Comparison of ENCODE assay signal across 8 mouse cellular contexts in the genomic region with DNA sequence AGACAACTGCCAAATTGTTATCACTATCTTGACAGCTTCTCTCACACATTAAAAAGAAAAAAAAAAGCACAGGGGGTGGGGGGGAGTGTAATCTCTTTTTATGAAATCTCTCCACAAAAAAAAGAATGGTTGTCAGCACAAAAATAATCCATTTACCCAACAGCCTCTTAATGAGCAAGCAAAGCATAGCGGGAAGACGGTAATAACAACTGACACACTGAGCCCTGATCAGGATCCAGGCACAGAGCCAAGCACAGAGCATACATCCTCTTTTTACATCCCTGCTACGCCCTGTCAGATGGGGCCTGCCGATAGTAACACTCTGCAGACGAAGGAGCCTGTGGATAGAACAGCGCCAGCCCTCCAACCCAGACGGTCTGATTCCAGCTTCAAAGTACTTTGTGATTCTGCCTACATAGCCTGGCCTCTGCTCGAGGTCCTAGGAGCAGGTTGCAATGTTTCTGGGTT. TPM values are rescaled to one million over a fixed set of nuclear protein-coding genes. Genes with fewer than 3 reads are reported as not detected.
DNase-seq lines count a peak whose midpoint lies in the region; ATAC-seq and TF ChIP-seq lines count a peak whose summit lies in the region.

No protein-coding gene starts in this region.

- no peak overlapping the region for H3K4me2 ChIP-seq in hindbrain, postnatal 0 days (ENCODE audit: low read depth, low read length)
- H3K4me2 ChIP-seq in neural tube, embryonic 15.5 days: no peak overlapping the region

- H3K4me3 ChIP-seq in hindbrain, postnatal 0 days (ENCODE audit: low read length): no peak overlapping the region
- H3K4me3 ChIP-seq in neural tube, embryonic 15.5 days (replicated peaks): no peak overlapping the region

- peak; percentile 96 for ATAC-seq in common myeloid progenitor, adult 5-6 weeks (replicated peaks; ENCODE audit: low read depth, poor library complexity, severe bottlenecking)
- peak; percentile 82 for ATAC-seq in hindbrain, postnatal 0 days
- 0 out of 2 replicates have a peak, but pooled peaks have one; percentile 35 for ATAC-seq in neural tube, embryonic 15.5 days (ENCODE audit: low FRiP score)

- DNase-seq in left cerebral cortex, postnatal 10 days (ENCODE audit: extremely low spot score in 1 of 2, low spot score in 2 of 2): peak; percentile 42 to 46
- no peak for DNase-seq in left cerebral cortex, adult 8-10 months (ENCODE audit: low spot score in 2 of 2)
- peak; percentile 84 for DNase-seq in hindbrain, postnatal 0 days (ENCODE audit: low spot score)
- no peak for DNase-seq in urinary bladder, adult 18-20 months (ENCODE audit: low spot score in 2 of 2)
- DNase-seq in urinary bladder, postnatal 36 days (ENCODE audit: low spot score in 2 of 2): no peak
- DNase-seq in thymus, postnatal 10 days (ENCODE audit: low spot score in 2 of 2): no peak

- no peaks in the 10 kb centered on the region for H3K9me3 ChIP-seq in hindbrain, postnatal 0 days (ENCODE audit: low read length)
- no peaks in the 10 kb centered on the region for H3K9me3 ChIP-seq in neural tube, embryonic 15.5 days (replicated peaks)

- no peak for TF ChIP-seq CTCF in hindbrain, postnatal 0 days (IDR thresholded peaks at IDR 0.05; ENCODE audit: low read depth)

- H3K27ac ChIP-seq in hindbrain, postnatal 0 days: no peak overlapping the region
- no peak overlapping the region for H3K27ac ChIP-seq in neural tube, embryonic 15.5 days (replicated peaks)

- WGBS in hindbrain, postnatal 0 days: 22% methylated on average over 8 of the region's 8 CpGs
- 31% methylated on average over 8 of the region's 8 CpGs for WGBS in neural tube, embryonic 15.5 days

- intact Hi-C loops in left cerebral cortex, postnatal 10 days (cut with DNase I): no loop called here

- peaks cover 4% of the 10 kb centered on the region; the same call in 1 of the 2 replicates for H3K4me1 ChIP-seq in hindbrain, postnatal 0 days (ENCODE audit: insufficient read depth, low read length)
- H3K4me1 ChIP-seq in neural tube, embryonic 15.5 days: peaks cover 21% of the 10 kb centered on the region; the same call in 1 of the 2 replicates

- H3K36me3 ChIP-seq in hindbrain, postnatal 0 days (ENCODE audit: insufficient read depth, low read length): no peaks in the 10 kb centered on the region
- no peaks in the 10 kb centered on the region for H3K36me3 ChIP-seq in neural tube, embryonic 15.5 days

- no peaks in the 10 kb centered on the region for H3K27me3 ChIP-seq in hindbrain, postnatal 0 days (ENCODE audit: insufficient read depth, low read length)
- H3K27me3 ChIP-seq in neural tube, embryonic 15.5 days (replicated peaks): no peaks in the 10 kb centered on the region

- H3K9ac ChIP-seq in hindbrain, postnatal 0 days (replicated peaks; ENCODE audit: low read length): no peak overlapping the region
- no peak overlapping the region for H3K9ac ChIP-seq in neural tube, embryonic 15.5 days (replicated peaks)

RNA-seq across cellular contexts. Expression of a gene that starts 13.4 kb away (rescaled TPM):
- 1 to 10 TPM; 1.3 to 1.4 TPM for total RNA-seq in left cerebral cortex, postnatal 10 days (2021)
- under 1 TPM; 0.32 to 0.76 (median 0.51) TPM for total RNA-seq in left cerebral cortex, adult 8-10 months (2022)
- total RNA-seq in common myeloid progenitor, adult 5-6 weeks (2017): not detected in 2 replicates
- 9.8 and 14.0 TPM in 2 replicates for total RNA-seq in hindbrain, postnatal 0 days (2014; rRNA removed)
- polyA plus RNA-seq in hindbrain, postnatal 0 days (2015; fragmentation: Nextera tagmentation; extraction: Ambion mirVana): 13.6 and 17.9 TPM in 2 replicates
- polyA plus RNA-seq in neural tube, embryonic 15.5 days (2015; fragmentation: Nextera tagmentation; extraction: Ambion mirVana): 0.46 and 2.3 TPM in 2 replicates

Comparison
In these comparisons a context has a peak if more than half of its experiments do, and no peak if none do; other contexts are left out.
1. DNase-seq: peak in left cerebral cortex, postnatal 10 days (2 of 2) and hindbrain, postnatal 0 days (single experiment); none in left cerebral cortex, adult 8-10 months (0 of 2), urinary bladder, adult 18-20 months (0 of 2), urinary bladder, postnatal 36 days (0 of 2) and thymus, postnatal 10 days (0 of 2).
2. ATAC-seq: peak in every context shown above with its lines; median percentile 96 in common myeloid progenitor, adult 5-6 weeks; 82 in hindbrain, postnatal 0 days; 35 in neural tube, embryonic 15.5 days.